Mouse (Mus musculus): ENCODE results near the gene Cep55. TPM values are rescaled to one million over a fixed set of nuclear protein-coding genes. Genes with fewer than 3 reads are reported as not detected.

Cep55 gene
- polyA plus RNA-seq, 1 experiment from 2014 or later, result 8.2 TPM

GRCm38 (mm10) chr19:38096858-38097758, 42.3 kb downstream of the Cep55 start, which contains the start of gene Ffar4:
TSS of gene Ffar4 (plus strand) at chr19:38097071.
- peak within 1 kb of the TSS; percentile 61 for H3K4me2 ChIP-seq (replicated peaks; ENCODE audit: low read depth)
- no peak within 1 kb of the TSS for H3K27ac ChIP-seq (ENCODE audit: low read depth, low read length)
- H3K27me3 ChIP-seq (replicated peaks; ENCODE audit: control insufficient read depth, insufficient read depth, low read length), result peaks cover 24% of the 10 kb centered on the region; the same call in 1 of the 2 replicates
- H3K4me3 ChIP-seq (ENCODE audit: low read depth, low read length), result peak within 1 kb of the TSS; percentile 31
- H3K9ac ChIP-seq (ENCODE audit: low read depth, low read length), result no peak within 1 kb of the TSS
- peak; percentile 78 for ATAC-seq
- H3K9me3 ChIP-seq (ENCODE audit: control insufficient read depth), result no peaks in the 10 kb centered on the region
- no peaks in the 10 kb centered on the region for H3K36me3 ChIP-seq (ENCODE audit: control insufficient read depth, insufficient read depth)
- WGBS, result under 1% methylated on average over 76 of the region's 77 CpGs
- H3K4me1 ChIP-seq (replicated peaks; ENCODE audit: control insufficient read depth, insufficient read depth, low read length), result no peaks in the 10 kb centered on the region
- TF ChIP-seq CTCF (IDR thresholded peaks at IDR 0.05; ENCODE audit: low read depth), result no peak

DNA sequence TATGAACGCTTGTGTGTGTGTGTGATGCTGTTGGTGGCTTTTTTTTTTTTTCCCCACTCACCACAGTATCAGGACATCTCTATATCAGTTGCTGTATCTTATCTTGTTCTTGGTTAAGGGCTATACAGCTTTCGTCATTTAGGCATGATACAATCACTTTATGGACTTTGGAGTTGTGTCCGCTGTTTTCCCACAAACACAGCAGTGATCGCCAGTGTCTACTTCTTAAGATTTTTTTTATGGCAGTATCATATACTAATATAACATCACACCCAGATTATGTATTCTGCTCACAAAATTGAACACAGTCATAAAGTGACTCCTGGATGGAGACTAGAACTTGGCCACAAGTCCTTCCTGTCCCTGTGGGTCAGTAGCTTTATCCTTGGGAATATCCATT, 53.1 kb downstream of the Cep55 start:
- Histone ChIP-seq H3K27me3 (replicated peaks; ENCODE audit: control insufficient read depth, insufficient read depth, low read length) (no peaks in the 10 kb centered on the region), H3K27ac (ENCODE audit: low read depth, low read length) (no peak overlapping the region), H3K9ac (ENCODE audit: low read depth, low read length) (no peak overlapping the region), H3K9me3 (ENCODE audit: control insufficient read depth) (no peaks in the 10 kb centered on the region), H3K4me3 (ENCODE audit: low read depth, low read length) (no peak overlapping the region), H3K4me1 (replicated peaks; ENCODE audit: control insufficient read depth, insufficient read depth, low read length) (no peaks in the 10 kb centered on the region), H3K36me3 (ENCODE audit: control insufficient read depth, insufficient read depth) (no peaks in the 10 kb centered on the region), H3K4me2 (replicated peaks; ENCODE audit: low read depth) (no peak overlapping the region)
- WGBS, result 48% methylated on average over 4 of the region's 4 CpGs
- no peak for TF ChIP-seq CTCF (IDR thresholded peaks at IDR 0.05; ENCODE audit: low read depth)
- peak; percentile 61 for ATAC-seq

GRCm38 (mm10) chr19:38109506-38110242, 54.9 kb downstream of the Cep55 start:
- no peak for ATAC-seq
- H3K4me3 ChIP-seq (ENCODE audit: low read depth, low read length), result no peak overlapping the region
- no peak for TF ChIP-seq CTCF (IDR thresholded peaks at IDR 0.05; ENCODE audit: low read depth)

GRCm38 (mm10) chr19:38111056-38111455, 56.2 kb downstream of the Cep55 start:
- no peak for TF ChIP-seq CTCF (IDR thresholded peaks at IDR 0.05; ENCODE audit: low read depth)
- no peaks in the 10 kb centered on the region for H3K9me3 ChIP-seq (ENCODE audit: control insufficient read depth)
- H3K27me3 ChIP-seq (replicated peaks; ENCODE audit: control insufficient read depth, insufficient read depth, low read length), result no peaks in the 10 kb centered on the region
- H3K36me3 ChIP-seq (ENCODE audit: control insufficient read depth, insufficient read depth), result no peaks in the 10 kb centered on the region
- no peak overlapping the region for H3K9ac ChIP-seq (ENCODE audit: low read depth, low read length)
- no peak for ATAC-seq
- H3K4me2 ChIP-seq (replicated peaks; ENCODE audit: low read depth), result no peak overlapping the region
- H3K4me3 ChIP-seq (ENCODE audit: low read depth, low read length), result no peak overlapping the region
- 79% methylated on average over 8 of the region's 8 CpGs for WGBS
- no peak overlapping the region for H3K27ac ChIP-seq (ENCODE audit: low read depth, low read length)
- H3K4me1 ChIP-seq (replicated peaks; ENCODE audit: control insufficient read depth, insufficient read depth, low read length), result no peaks in the 10 kb centered on the region

More at GRCm38 (mm10) chr19:38109506-38110242, 54.9 kb downstream of the Cep55 start:
- Histone ChIP-seq H3K36me3 (ENCODE audit: control insufficient read depth, insufficient read depth) (no peaks in the 10 kb centered on the region), H3K27me3 (replicated peaks; ENCODE audit: control insufficient read depth, insufficient read depth, low read length) (no peaks in the 10 kb centered on the region), H3K4me1 (replicated peaks; ENCODE audit: control insufficient read depth, insufficient read depth, low read length) (no peaks in the 10 kb centered on the region), H3K27ac (ENCODE audit: low read depth, low read length) (no peak overlapping the region), H3K4me2 (replicated peaks; ENCODE audit: low read depth) (no peak overlapping the region), H3K9ac (ENCODE audit: low read depth, low read length) (no peak overlapping the region), H3K9me3 (ENCODE audit: control insufficient read depth) (no peaks in the 10 kb centered on the region)
- 92% methylated on average over 15 of the region's 15 CpGs for WGBS

- no peak overlapping the region for H3K4me2 ChIP-seq (replicated peaks; ENCODE audit: low read depth)
- H3K9ac ChIP-seq (ENCODE audit: low read depth, low read length), result no peak overlapping the region
- no peaks in the 10 kb centered on the region for H3K4me1 ChIP-seq (replicated peaks; ENCODE audit: control insufficient read depth, insufficient read depth, low read length)
- no peak overlapping the region for H3K4me3 ChIP-seq (ENCODE audit: low read depth, low read length)
- no peak for ATAC-seq
- H3K36me3 ChIP-seq (ENCODE audit: control insufficient read depth, insufficient read depth), result no peaks in the 10 kb centered on the region
- 32% methylated on average over 4 of the region's 4 CpGs for WGBS
- no peak overlapping the region for H3K27ac ChIP-seq (ENCODE audit: low read depth, low read length)
- H3K27me3 ChIP-seq (replicated peaks; ENCODE audit: control insufficient read depth, insufficient read depth, low read length), result no peaks in the 10 kb centered on the region
- no peak for TF ChIP-seq CTCF (IDR thresholded peaks at IDR 0.05; ENCODE audit: low read depth)
- H3K9me3 ChIP-seq (ENCODE audit: control insufficient read depth), result no peaks in the 10 kb centered on the region
Measured at GRCm38 (mm10) chr19:38112575-38112974, 57.8 kb downstream of the Cep55 start.

DNA sequence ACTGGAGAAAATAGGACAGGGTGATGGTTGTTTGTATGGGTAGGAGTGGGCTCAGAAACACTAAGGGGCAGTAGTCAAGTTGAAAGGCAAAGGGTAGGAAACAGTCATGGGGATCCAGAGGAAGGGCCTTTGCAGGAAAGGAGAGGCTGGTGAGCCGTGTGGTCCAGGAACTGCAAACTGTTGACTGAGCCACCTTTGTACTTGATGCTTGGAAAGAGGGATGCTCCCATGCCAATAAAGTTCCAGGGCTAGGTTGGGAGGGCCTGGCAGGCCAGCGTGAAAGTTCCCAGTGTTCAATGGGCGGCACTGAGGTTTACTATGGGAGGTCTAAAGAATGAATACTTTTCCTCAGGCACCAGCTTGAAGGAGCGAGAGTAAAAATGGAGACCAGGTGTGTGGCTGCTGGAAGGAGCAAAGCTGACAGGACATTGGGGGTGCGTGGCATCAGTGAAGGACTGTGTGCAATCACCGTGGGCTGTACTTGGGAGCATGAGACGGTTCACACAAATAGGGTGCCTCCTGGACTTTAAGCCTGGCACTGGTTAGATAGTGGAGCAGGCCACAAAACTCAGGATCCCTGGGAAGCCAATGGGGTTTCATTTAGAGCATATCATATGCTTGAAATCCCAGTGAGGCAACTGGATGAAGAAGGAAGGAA, 60.2 kb downstream of the Cep55 start:
- 82% methylated on average over 7 of the region's 7 CpGs for WGBS
- Histone ChIP-seq H3K27ac (ENCODE audit: low read depth, low read length) (no peak overlapping the region), H3K4me2 (replicated peaks; ENCODE audit: low read depth) (no peak overlapping the region)

More for the DNA sequence above, 60.2 kb downstream of the Cep55 start:
- H3K27me3 ChIP-seq (replicated peaks; ENCODE audit: control insufficient read depth, insufficient read depth, low read length), result no peaks in the 10 kb centered on the region
- no peak overlapping the region for H3K4me3 ChIP-seq (ENCODE audit: low read depth, low read length)
- H3K9ac ChIP-seq (ENCODE audit: low read depth, low read length), result no peak overlapping the region
- H3K9me3 ChIP-seq (ENCODE audit: control insufficient read depth), result no peaks in the 10 kb centered on the region
- ATAC-seq, result no peak
- TF ChIP-seq CTCF (IDR thresholded peaks at IDR 0.05; ENCODE audit: low read depth), result no peak
- H3K4me1 ChIP-seq (replicated peaks; ENCODE audit: control insufficient read depth, insufficient read depth, low read length), result no peaks in the 10 kb centered on the region
- no peaks in the 10 kb centered on the region for H3K36me3 ChIP-seq (ENCODE audit: control insufficient read depth, insufficient read depth)

Data from intestine, postnatal 0 days (tissue).